Mouse (Mus musculus): ENCODE results near the gene H2al1d. TPM values are rescaled to one million over a fixed set of nuclear protein-coding genes. Genes with fewer than 3 reads are reported as not detected.
A peak's percentile ranks its signal among the peaks of the same experiment; 100 is the strongest.
"Not testable (repeated sequence)": the region's sequence is repeated elsewhere in the genome, so short reads cannot be mapped to it uniquely, and the experiment has no call there.

The H2al1d gene
- total RNA-seq (2022), result not detected

DNA sequence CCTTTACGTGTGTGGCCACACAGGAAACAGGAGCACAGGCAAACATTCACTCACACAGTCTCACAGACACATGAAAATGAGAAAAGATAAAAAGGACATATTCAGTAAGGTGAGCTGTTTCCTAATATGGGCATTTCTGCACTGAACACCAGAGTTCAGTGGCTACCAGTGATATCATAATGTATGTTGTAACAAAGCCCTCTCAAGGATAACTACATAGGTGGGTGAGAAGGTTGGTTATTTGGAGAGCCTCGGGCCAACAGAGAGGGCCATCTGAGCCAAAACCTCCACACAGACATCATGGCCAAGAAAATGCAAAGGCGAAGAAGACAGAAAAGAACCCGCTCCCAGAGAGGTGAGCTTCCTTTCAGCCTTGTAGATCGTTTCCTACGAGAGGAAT is at the start of gene H2al1d:
Gene H2al1d, plus strand, starts transcription at position 301 of the 400 bp plus-strand sequence.
- DNase-seq (ENCODE audit: low spot score in 2 of 2), result not testable (repeated sequence)

GRCm38 (mm10) chrX:11264918-11265317 is 43.7 kb upstream of the H2al1d start:
- DNase-seq (ENCODE audit: low spot score in 2 of 2), result no peak

GRCm38 (mm10) chrX:11267791-11268190 is 40.8 kb upstream of the H2al1d start:
- peak; percentile 7 to 17 for DNase-seq (ENCODE audit: low spot score in 2 of 2)

DNA sequence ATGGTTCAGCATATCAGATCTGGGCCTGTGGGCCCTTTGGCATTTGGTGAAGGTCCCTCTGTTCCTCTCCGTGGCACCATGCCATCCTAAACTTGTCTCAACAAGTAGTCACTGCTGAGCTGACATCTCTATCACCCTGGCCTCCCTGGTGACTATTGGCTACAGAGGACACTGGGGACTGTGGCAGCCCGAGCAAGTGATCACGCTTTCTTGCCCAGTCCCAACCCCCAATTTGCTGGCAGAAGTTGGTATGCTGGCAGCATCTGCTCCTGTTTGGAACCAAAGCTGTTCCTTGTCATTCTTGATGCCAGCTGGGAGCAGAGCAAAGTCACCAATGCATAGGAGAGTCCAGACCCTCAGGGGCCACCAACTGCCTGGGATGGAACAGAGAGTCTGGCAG is 39.5 kb upstream of the H2al1d start:
- no peak for DNase-seq (ENCODE audit: low spot score in 2 of 2)

DNA sequence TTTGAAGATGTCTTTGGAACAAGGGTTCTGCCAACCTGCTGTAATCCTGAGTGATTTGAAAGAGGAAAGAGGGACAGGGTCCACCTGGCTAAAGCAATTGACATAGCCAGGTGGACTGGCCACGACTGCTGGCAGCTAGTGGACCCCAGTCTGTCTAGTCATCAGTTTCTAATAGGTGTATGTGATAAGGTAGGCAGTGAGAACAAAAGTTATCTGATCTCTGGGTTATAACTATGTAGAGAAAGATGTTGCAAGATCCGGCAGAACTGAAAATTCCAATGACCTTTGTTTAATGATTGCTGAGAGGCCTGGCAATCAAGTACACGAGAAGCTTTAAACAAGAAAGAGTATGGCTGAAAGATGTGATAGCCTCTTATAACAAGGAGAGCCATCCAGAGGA is 35.4 kb upstream of the H2al1d start:
- no peak for DNase-seq (ENCODE audit: low spot score in 2 of 2)

DNA sequence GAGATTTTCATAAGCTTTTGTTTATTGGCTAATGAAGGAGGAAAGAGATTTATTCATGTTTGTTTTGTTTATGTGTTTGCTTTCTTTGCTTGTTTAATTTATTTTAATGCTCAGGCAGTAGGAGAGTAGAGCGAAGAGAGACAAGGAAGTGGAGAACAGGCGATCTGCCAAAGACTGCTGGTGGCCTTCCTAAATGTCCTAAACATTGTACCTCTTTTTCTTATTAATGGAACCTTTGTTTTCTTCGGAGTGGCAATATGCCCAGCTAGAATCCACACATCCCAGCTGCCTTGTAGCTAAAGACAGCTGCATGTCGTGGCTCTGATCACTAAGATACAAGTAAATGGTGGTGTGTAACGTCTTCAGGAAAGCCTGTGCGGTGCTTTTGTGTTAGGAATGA is 31.5 kb upstream of the H2al1d start:
- DNase-seq (ENCODE audit: low spot score in 2 of 2), result no peak

GRCm38 (mm10) chrX:11280741-11281140 is 27.9 kb upstream of the H2al1d start:
- DNase-seq (ENCODE audit: low spot score in 2 of 2), result no peak

DNA sequence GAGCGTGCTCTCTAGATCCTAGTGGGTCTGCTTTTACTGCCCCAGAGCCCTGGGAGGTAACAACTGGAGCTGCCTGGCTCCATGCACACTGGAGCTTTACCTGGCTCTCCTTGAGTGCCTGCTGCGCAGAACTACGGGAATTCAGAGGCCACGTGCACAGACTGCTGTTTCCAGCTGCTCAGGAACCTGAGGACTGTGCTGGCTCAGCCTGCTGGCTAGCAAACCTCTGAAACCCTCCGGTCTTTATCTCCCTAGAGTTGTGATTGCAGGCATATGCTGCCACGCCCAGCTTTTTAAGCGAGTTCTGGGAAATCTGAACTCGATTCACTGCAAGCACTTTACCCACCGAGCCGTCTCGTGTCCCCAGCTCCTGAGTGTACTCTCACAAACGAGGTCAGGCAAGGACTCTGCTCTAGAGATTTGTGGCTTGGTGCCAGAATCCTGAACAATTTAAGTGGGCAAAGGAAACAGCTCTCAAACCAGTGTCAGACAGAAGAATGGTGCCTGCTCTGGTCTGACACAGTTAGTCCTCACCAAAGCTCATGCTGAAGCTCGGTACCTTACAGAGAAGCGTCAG is 20.2 kb upstream of the H2al1d start:
- DNase-seq (ENCODE audit: low spot score in 2 of 2), result no peak

DNA sequence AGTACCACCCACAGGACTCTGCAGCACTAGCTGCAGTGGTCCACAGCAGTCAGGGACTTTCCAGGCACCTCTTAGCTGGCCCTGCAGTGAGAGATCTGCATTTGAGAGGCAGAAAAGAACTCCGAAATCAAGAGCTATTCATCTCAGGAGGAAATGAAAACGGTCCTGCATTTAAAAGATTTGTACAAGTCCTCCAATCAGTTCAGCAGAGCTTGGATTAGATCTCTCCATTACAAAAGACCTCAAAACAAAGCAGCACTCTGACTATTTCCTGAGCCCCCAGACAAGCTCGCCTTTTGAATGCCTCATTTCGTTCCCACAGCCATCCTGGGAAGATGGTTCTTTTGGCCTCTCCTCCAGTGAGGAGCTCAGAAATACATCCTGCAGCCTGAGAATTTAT is 19.4 kb upstream of the H2al1d start:
- DNase-seq (ENCODE audit: low spot score in 2 of 2), result no peak

- not testable (repeated sequence) for DNase-seq (ENCODE audit: low spot score in 2 of 2)
Measured at GRCm38 (mm10) chrX:11298957-11299356, 9.7 kb upstream of the H2al1d start, which contains the start of gene H2al1a. H2al1a (plus strand) TSS chrX:11299257.

GRCm38 (mm10) chrX:11302132-11302531 is 6.5 kb upstream of the H2al1d start, which contains the start of gene H2al1b:
H2al1b (plus strand) TSS chrX:11302432.
- DNase-seq (ENCODE audit: low spot score in 2 of 2), result not testable (repeated sequence)

DNA sequence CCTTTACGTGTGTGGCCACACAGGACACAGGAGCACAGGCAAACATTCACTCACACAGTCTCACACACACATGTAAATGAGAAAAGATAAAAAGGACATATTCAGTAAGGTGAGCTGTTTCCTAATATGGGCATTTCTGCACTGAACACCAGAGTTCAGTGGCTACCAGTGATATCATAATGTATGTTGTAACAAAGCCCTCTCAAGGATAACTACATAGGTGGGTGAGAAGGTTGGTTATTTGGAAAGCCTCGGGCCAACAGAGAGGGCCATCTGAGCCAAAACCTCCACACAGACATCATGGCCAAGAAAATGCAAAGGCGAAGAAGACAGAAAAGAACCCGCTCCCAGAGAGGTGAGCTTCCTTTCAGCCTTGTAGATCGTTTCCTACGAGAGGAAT is 3.3 kb upstream of the H2al1d start, which contains the start of gene H2al1c:
Gene H2al1c, plus strand, starts transcription at position 301 of the 400 bp plus-strand sequence.
- not testable (repeated sequence) for DNase-seq (ENCODE audit: low spot score in 2 of 2)

DNA sequence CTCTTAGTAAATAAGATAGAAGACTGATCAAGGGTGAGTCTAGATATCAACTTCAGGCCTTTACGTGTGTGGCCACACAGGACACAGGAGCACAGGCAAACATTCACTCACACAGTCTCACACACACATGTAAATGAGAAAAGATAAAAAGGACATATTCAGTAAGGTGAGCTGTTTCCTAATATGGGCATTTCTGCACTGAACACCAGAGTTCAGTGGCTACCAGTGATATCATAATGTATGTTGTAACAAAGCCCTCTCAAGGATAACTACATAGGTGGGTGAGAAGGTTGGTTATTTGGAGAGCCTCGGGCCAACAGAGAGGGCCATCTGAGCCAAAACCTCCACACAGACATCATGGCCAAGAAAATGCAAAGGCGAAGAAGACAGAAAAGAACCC is 3.0 kb downstream of the H2al1d start, which contains the start of gene H2al1e:
Gene H2al1e, plus strand, starts transcription at position 301 of the 400 bp plus-strand sequence.
- DNase-seq (ENCODE audit: low spot score in 2 of 2), result not testable (repeated sequence)

DNA sequence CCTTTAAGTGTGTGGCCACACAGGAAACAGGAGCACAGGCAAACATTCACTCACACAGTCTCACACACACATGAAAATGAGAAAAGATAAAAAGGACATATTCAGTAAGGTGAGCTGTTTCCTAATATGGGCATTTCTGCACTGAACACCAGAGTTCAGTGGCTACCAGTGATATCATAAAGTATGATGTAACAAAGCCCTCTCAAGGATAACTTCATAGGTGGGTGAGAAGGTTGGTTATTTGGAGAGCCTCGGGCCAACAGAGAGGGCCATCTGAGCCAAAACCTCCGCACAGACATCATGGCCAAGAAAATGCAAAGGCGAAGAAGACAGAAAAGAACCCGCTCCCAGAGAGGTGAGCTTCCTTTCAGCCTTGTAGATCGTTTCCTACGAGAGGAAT is 6.2 kb downstream of the H2al1d start, which contains the start of gene H2al1f:
Gene H2al1f, plus strand, starts transcription at position 301 of the 400 bp plus-strand sequence.
- not testable (repeated sequence) for DNase-seq (ENCODE audit: low spot score in 2 of 2)

DNA sequence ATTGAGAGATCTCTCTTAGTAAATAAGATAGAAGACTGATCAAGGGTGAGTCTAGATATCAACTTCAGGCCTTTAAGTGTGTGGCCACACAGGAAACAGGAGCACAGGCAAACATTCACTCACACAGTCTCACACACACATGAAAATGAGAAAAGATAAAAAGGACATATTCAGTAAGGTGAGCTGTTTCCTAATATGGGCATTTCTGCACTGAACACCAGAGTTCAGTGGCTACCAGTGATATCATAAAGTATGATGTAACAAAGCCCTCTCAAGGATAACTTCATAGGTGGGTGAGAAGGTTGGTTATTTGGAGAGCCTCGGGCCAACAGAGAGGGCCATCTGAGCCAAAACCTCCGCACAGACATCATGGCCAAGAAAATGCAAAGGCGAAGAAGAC is 9.3 kb downstream of the H2al1d start, which contains the start of gene H2al1g:
Gene H2al1g, plus strand, starts transcription at position 301 of the 400 bp plus-strand sequence.
- DNase-seq (ENCODE audit: low spot score in 2 of 2), result not testable (repeated sequence)

- DNase-seq (ENCODE audit: low spot score in 2 of 2), result not testable (repeated sequence)
Measured at GRCm38 (mm10) chrX:11321192-11321591, 12.6 kb downstream of the H2al1d start, which contains the start of gene H2al1h. H2al1h (plus strand) TSS chrX:11321492.

- DNase-seq (ENCODE audit: low spot score in 2 of 2), result not testable (repeated sequence)
Measured at GRCm38 (mm10) chrX:11324359-11324758, 15.7 kb downstream of the H2al1d start, which contains the start of gene H2al1i. H2al1i (plus strand) TSS chrX:11324659.

GRCm38 (mm10) chrX:11327522-11327921 is 18.9 kb downstream of the H2al1d start, which contains the start of gene H2al1j:
H2al1j (plus strand) TSS chrX:11327822.
- not testable (repeated sequence) for DNase-seq (ENCODE audit: low spot score in 2 of 2)

- no peak for DNase-seq (ENCODE audit: low spot score in 2 of 2)
Measured at GRCm38 (mm10) chrX:11345762-11346161, 37.1 kb downstream of the H2al1d start.

DNA sequence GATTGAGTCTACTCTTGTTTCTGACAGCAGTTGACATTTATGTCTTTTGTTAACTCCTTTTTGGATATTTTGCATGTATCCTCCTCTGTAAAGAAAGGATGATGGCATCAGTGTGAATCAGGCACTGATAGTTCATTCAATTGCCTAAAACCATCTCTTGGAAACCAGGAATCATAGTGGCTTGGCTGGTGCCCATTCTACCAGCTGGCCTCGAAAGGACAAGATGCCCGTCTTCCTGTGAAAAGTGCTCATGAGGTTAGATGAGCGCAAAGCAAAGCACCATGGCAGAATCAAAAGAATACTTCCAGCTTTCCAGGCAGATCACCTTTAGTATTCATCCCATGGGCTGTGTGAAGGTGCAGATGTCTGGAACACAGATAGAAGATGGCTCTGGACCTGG is 38.1 kb downstream of the H2al1d start:
- DNase-seq (ENCODE audit: low spot score in 2 of 2), result no peak
